Mouse (Mus musculus): ENCODE measurements around the gene Lta.
A peak's percentile ranks its signal among the peaks of the same experiment; 100 is the strongest.

Lta gene

GRCm38 (mm10) chr17:35185639-35186611 is 19.2 kb downstream of the Lta start:
- no peak for DNase-seq (ENCODE audit: low read depth, low spot score)

- DNase-seq (ENCODE audit: low read depth, low spot score) = no peak
These were observed 25.1 kb downstream of the Lta start for GRCm38 (mm10) chr17:35180093-35180492.

DNA sequence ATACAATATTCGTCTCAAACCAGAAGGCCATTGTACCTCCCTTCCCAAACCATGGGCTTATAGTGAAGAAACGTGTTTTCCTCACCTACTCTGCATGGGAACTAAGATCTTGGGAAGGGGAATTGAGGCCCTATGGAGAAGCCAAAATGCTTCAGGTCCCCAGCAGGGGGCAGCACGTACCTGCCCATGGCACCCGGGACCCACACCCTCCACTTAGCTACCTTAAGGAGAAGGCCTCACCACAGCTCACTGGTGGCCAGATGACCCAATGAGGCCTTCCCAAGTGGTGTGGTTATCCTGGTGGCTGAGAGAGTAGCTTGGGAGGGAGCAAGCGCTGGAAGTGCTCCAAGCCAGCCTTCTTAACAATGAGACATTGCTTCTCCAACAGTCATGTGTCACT is 26.6 kb downstream of the Lta start:
- no peak for DNase-seq (ENCODE audit: low read depth, low spot score)

DNA sequence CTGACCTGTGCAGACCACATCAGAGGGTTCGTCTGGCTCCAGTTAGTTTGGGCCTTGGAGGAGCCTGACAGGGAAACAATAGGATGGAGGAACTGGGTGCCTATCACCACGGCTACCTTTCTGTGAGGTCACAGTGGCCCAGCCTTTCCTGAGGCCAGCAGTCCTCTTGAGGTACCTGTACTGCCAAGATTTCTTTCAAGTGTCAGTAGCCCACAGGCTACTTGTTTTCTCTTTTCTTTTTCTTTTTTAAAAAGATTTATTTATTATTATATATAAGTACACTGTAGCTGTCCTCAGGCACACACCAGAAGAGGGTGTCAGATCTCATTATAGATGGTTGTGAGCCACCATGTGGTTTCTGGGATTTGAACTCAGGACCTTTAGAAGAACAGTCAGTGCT is 29.2 kb downstream of the Lta start, which contains the start of gene Aif1:
Aif1 (minus strand) TSS at position 101 of the 400 bp plus-strand sequence.
- DNase-seq (ENCODE audit: low read depth, low spot score) = no peak

DNA sequence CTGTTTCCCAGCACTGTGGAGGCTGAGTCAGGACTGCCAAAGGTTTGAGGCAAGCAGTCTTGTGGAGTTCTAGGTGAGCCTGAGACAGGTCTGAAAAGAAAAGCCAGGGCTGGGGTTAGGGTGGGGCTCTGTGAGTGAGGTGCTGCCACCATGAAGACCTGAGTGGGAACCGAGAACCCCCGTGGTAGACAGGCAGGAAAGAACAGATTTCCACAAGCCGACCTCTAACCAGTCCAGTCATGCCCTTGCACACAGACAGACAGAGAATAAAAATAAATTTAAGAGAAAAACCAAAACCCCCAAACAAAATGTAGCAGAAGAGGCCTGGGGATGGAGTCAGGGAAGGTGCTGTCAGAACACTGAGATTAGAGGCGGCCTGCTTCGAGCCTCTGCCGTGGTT is 29.8 kb downstream of the Lta start:
- DNase-seq (ENCODE audit: low read depth, low spot score) = no peak

DNA sequence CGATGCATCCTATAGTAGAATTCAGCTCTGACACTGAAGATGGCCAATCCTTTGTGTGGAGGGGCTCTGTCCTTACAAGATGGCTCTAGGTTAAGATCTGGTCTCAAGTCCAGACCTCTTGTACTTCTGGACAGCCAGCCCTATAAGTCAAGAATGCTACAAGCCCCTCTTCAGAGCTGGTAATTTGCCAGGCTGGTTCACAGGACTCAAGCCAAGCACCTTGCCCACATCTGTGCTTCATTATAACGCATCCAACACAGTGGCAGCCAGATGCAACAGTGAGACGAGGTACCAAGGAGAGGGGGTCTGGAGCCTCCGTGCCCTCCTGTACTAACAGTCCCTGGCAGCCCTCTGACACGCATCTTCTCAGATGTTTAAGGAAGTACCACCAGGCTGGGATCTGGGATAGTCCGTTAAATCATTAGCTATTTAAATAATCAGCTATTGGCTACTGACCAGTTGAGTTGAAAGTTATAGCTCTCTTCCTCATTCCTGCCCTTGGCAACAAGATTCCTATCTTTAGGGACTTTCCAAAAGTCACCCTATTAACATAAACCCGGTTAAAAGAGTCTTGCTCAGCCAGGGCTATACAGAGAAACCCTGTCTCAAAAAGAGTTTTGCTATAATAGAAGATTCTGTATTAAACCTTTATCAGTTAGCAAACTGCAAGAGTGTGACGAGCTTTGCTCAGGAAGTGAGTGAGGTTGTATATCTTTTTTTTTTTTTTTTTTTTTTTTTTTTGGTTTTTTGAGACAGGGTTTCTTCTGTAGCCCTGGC is 30.8 kb downstream of the Lta start:
- DNase-seq (ENCODE audit: low read depth, low spot score) = no peak

DNA sequence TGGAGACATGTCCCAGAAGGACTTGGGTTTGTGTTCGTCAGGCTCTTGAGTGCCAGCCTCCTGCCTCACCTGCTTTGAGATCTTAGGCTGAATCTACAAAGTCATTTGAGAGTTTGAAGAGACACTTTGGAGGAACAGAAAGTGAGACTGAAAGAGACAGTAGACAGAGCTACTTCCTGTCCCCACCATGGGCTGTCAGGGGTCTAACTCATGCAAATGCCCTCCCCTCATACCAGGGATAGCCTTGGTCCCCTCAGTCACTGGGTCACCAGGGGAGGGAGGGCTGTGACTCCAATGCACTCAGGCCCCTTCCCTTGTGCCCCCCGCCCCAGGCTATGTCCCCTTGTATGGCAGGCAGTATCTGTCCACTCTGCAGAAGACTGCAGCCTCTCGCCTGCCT is 31.8 kb downstream of the Lta start:
- DNase-seq (ENCODE audit: low read depth, low spot score) = no peak

DNA sequence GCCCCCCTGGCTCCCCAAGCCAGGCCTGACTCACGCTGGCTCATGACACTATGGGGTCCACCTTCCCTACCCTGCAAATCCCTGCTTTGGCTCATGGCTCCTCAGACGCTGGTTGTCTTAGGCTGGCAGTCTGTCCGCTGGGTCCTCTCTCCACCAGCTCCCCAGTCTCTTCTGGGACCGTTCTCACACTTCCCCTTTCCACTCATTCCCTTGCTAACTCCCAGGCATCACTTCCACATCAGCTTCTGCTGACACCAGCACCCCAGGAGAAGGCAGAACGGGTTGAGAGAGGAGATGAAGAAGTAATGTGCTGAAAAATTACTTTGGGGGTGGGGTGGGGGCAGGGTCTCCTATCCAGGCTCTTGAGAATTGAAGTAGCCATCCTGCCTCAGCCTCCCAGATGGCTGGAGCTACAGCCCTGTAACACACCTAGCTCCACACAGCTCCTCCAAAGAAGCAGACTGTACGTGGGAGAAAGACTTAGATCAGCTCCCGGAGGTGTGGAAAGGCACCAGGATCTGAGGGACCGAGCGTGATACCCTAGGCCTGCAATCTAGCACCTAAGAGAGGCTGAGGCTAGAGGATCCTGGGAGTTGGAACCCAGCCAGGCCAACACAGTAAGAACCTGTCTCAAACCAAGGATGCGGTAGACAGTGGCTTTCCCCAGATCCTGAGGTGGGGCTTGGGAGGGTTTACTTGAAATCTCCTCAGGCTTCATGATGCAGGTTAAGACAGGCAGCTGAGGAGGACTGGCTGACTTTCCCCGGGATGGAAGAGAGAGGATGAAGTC is 32.5 kb downstream of the Lta start:
- DNase-seq (ENCODE audit: low read depth, low spot score) = peak; percentile 69

DNA sequence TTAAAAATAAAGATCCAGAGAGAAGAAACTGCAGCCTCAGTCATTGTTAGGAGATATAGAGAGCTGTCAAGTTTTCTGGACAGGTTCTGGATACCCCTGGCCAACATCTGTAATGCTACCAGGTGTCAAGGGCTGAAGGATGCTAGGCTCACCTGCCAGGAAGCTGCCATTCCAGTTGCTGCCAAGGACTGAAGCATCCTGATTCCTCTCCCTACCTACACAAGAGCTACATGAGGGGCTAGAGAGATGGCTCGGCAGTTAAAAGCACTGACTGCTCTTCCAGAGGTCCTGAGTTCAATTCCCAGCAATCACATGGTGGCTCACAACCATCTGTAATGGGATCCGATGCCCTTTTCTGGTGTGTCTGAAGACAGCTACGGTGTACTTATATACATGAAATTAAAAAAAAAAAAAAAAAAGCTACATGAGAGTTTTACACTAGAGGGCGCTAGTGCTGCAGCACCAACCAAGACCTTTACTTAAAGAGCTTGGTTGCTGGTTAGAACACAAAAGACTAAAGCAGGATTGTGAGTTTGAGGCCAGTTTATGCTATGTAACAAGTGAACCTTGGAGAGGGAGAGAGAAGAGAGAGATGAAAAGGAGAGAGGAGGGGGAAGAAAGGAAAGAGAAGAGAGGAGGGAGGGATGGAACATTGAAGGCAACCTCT is 36.5 kb downstream of the Lta start:
- peak; percentile 68 for DNase-seq (ENCODE audit: low read depth, low spot score)

DNA sequence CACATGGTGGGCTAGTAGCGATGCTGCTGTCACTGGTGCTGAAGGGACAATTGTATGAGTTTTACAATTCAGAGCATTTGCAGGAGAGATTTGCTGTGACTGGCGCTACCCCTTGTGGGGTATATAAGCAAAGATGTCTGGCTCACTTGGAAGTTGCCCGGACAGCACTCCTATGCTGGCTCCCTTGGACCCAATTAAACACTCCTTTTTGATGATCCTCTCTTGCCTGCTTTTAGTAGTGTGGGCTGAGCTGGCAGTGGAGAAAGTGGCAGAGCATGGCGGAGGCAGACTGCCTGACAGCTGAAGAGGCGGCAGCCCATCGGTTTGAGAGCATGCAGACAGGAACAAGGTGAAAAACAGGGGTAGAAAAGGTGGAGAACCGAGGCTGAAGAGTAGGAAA is 37.4 kb downstream of the Lta start:
- no peak for DNase-seq (ENCODE audit: low read depth, low spot score)

DNA sequence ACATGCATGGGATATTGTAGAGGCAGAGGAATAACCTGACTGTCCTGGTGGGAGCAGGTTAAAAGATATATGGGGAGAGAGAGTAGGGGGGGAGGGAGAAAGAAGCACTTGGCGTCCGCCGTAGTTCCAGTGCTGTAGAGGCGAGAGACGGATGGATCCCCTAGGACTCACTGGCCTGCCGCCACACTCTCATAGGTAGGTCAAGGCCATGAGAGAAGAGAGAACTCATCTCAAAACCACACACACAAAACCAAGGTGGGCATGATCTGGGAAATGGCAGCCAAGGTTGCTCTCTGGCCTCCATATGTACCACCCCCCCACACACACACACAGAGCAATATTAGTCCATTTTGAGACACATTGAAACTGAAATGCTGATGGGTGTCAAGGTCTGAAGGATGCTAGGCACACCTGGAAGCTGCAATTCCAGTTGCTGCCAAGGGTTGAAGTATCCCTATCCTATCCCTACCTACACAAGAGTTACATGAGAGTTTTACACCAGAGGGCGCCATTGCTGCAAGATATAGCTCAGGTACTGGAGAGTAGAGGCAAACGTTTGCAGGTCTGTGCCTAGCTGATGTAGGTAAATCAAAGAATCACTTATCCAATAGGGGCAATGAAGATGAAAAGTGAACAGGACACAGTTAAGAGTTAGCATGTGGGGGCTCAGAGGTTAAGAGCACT is 38.7 kb downstream of the Lta start:
- DNase-seq (ENCODE audit: low read depth, low spot score) = peak; percentile 67

GRCm38 (mm10) chr17:35165451-35166155 is 39.5 kb downstream of the Lta start:
- DNase-seq (ENCODE audit: low read depth, low spot score) = no peak

GRCm38 (mm10) chr17:35164568-35165450 is 40.3 kb downstream of the Lta start, which contains the start of gene Prrc2a:
TSS of gene Prrc2a (minus strand) at chr17:35164897.
- peak; percentile 100 for DNase-seq (ENCODE audit: low read depth, low spot score)

- no peak for DNase-seq (ENCODE audit: low read depth, low spot score)
These were observed 41.0 kb downstream of the Lta start for GRCm38 (mm10) chr17:35164218-35164567.

DNA sequence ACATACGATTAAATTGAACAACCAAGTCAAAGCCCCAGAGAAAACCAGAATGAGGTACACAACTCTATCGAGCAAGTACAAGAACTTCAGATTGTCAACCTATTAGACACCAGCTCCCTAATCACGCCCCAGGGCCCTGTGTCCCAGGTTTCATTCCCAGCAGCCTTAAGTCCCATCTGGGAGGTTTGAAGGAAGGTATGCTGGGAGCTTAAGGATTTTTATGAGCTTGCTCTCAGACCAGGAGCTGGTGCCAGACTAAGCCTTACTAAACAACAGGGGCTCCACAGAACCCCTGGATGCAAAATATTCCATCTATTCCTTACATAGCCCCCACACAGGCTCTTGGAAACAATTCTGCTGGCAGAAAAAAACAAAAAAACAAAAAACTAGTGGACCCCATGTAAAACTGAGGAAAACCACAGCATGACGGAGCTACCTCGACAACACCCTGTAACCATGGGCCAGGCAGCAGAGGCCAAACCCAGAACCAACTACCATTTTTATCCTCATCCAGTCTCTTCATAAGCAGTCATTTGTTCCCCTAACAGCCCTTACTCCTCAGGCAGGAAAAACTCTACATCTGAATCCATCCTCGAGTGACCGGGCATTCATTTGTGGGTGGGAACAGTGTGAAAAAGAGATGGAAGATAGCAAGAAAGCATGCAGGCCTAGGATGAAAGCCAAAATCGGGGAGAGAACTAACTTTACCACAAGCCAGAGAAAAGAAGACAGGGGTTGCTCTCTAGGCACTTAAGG is 41.6 kb downstream of the Lta start:
- no peak for DNase-seq (ENCODE audit: low read depth, low spot score)

DNA sequence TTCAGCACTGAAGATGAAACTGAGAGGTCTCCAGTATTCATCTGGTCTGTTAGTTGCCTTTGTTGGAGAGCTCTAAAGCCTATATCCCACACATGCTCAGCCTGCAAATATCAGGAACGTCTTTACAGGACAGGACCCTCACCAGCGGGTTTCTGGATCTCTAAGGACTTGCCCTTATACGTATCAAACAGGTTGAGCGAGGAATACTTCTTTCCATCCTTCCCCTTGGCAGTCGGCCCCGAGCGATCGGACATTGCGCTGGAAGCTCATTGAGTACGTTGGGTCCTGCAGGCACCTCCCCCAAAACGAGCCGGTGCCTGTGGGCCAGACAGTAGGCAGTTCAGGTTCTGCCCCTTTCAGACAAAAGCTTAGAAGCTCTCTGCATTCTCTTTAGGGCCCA is 42.4 kb downstream of the Lta start:
- DNase-seq (ENCODE audit: low read depth, low spot score) = no peak

DNA sequence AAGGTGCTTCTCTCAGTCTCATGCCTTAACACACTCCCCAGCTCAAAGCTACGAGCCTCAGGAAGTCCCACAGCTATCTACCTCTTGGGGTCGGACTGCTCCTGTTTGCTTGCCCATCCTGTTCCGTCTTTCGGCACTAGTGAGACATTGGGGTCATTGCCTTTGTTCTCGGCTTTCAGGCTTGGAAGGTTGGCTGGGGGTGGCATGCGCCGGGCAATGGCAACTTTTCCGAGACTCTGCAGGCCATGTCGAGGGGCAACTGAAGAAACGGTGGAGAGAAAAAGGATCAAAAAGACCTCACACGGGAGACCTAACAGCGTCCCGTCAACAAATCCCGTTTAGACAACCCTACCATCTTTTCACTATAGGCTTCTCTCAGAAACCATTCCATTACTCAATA is 43.0 kb downstream of the Lta start:
- no peak for DNase-seq (ENCODE audit: low read depth, low spot score)

DNA sequence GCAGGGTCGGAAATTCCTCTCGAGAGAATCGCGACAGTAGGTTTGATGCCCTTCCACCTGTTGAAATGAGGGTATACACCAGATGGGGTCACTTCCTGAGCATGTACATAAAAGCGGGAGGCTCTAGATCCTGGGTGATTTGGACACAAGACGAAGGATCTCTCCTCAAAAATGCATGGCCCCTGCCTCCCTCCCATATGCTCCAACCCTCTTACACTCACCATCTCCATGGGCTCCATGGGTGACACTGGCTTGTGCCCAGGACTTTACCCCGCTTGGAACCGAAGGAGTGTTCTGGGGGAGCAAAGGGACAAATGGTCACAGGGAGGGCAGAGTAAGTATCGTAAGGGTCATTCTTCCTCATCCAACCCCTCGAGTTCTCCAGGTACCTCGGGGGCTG is 43.7 kb downstream of the Lta start:
- no peak for DNase-seq (ENCODE audit: low read depth, low spot score)
